Mouse (Mus musculus) left cerebral cortex, postnatal 36 days (tissue): ENCODE measurements around the gene Skiv2l. TPM values are rescaled to one million over a fixed set of nuclear protein-coding genes. Genes with fewer than 3 reads are reported as not detected.

Source experiments
- DNase-seq, 2 experiments: peaks; one replicate each; pipeline ENCODE4 v3.0.0; 2021 to 2022; ENCODE audit warnings: low spot score in 2 of 2, mixed read lengths in 1 of 2
- intact Hi-C: fragments of 180-260 bp; cut with DNase I; formaldehyde crosslinking; loops from one replicate; pipeline ENCODE4 v1.15.1; 2025
- total RNA-seq, 2 experiments: library from RNA; stranded (reverse); gene quantifications; 2 replicates each; pipeline ENCODE4 v1.2.3; 2021

Gene Skiv2l
- total RNA-seq = 10 to 100 TPM; 58.5 to 72.2 TPM

DNA sequence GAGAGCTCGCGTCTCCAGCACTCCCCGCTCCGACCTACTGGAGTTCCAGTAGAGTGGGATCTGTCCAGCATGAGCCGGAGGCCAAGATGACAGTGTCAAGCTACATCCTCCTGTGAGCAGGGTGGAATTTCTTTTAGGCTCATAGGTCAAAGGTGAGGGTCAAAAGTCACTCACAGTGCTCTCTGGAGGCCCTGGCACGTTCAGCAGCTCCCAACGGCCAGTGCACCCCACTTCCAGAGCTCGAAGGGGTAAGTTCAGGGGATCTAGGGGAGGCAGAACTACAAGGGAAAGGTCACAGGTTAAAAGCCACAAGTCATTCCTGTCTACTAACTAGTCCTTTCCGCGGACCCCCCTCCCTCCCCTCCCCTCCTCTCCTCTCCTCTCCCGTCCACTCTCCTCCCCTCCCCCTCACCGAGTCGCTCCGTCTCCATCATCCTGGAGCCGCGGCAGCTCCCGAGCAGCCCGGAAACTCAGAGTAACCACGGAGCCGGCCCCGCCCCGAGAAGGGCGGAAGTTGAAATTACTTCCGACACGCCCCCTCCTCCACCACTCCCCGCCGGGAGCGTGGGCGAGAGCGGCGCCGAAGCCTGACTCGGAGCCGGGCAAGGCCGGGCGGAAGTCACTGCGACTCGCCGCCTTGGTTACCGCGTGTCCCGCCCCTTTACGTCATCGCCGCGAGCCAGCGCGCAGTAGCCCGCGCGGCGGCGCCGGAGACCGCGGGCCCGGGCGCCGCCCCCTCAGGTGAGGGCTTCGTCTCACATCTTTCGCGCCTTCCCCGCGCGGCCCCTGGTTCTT, at the start of gene Skiv2l, which contains the start of gene Nelfe:
Gene Skiv2l (minus strand): TSS at position 489 of the 795 bp plus-strand sequence.
Gene Nelfe (plus strand): TSS at position 670 of the 795 bp plus-strand sequence.
- peak; percentile 98 for DNase-seq
- intact Hi-C loops = loop anchor here (1.0 to 10.0 kb wide), 4 partner anchors 13 to 915 kb away; partner anchors contain the start of genes Dxo and Lsm2

DNA sequence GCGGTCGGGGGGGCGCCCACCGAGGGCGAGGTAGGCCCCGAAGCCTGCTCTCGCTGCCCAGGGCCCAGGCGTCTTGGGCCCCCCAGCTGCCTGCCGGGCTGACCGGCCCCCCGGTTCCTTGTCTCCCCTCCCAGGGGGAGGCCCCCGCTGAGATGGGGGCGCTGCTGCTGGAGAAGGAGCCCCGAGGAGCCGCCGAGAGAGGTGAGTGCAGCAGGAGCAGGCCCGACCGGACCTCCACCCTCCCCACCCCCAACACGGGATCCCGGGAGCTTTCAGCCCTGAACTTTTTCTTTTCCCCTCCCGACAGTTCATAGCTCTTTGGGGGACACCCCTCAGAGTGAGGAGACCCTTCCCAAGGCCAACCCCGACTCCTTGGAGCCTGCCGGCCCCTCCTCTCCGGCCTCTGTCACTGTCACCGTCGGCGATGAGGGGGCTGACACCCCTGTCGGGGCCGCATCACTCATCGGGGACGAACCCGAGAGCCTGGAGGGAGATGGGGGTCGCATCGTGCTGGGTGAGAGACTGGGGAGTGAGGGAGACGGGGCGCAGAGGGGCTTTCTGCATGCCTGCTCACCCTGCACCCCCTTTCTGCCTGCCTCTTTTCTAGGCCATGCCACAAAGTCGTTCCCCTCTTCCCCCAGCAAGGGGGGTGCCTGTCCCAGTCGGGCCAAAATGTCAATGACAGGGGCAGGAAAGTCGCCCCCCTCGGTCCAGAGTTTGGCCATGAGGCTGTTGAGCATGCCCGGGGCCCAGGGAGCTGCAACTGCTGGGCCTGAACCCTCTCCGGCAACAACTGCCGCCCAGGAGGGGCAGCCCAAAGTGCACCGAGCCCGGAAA, 49.3 kb upstream of the Skiv2l start:
- DNase-seq = peak; percentile 39 to 52

DNA sequence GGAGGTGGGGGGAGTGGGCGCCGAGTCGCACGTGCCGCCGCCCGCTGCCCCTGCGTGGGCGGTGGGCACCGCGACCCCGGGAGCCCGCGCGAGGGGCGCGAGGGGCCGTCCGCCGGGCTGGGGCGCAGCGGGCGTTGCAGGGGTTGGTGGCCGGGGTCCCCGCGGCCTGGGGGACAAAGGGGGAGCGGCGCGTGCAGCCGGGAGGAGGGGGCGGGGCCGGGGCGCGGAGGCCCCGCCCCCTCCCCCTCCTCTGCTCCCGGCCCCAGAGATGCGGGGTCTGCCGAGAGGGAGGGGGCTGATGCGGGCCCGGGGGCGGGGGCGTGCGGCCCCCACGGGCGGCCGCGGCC, 48.7 kb upstream of the Skiv2l start:
- intact Hi-C loops = loop anchor here (5.0 kb wide), 3 partner anchors 54 to 339 kb away; partner anchors contain the start of genes Nfkbil1, Ppt2 and Prrt1
- peak in 1 of 2 experiments; percentile 38 for DNase-seq

More for the DNA sequence above, 49.3 kb upstream of the Skiv2l start:
- intact Hi-C loops = loop anchor here (5.0 kb wide), 3 partner anchors 53 to 338 kb away; partner anchors contain the start of genes Nfkbil1, Ppt2 and Prrt1

DNA sequence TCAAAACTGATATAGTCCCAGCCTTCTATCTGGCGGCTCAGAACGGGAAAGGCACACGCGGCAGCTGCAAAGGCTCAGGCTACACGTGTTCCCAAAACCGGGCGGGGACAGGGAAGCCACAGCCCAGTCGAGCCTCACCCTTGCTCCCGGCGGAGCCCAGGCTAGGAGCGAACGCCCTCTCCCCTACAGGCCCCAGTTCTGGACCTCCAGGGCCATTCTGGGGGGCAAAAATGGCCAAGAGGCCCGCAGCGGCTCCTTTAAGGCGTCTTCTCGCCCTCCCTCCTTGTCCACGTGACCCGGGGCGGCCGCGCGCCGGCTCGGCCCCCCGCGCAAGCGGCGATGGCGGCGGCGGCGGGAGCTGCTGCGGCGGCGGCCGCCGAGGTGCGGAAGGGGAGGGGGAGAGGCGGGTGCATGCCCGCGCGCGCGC, 48.2 kb upstream of the Skiv2l start, which contains the start of the genes C2 and Ehmt2:
Gene C2 (minus strand): TSS at position 106 of the 427 bp plus-strand sequence.
Gene Ehmt2 (plus strand): TSS at position 310 of the 427 bp plus-strand sequence.
- peak; percentile 86 to 90 for DNase-seq
- intact Hi-C loops = loop anchor here (5.0 kb wide), 3 partner anchors 54 to 339 kb away; partner anchors contain the start of genes Nfkbil1, Ppt2 and Prrt1

DNA sequence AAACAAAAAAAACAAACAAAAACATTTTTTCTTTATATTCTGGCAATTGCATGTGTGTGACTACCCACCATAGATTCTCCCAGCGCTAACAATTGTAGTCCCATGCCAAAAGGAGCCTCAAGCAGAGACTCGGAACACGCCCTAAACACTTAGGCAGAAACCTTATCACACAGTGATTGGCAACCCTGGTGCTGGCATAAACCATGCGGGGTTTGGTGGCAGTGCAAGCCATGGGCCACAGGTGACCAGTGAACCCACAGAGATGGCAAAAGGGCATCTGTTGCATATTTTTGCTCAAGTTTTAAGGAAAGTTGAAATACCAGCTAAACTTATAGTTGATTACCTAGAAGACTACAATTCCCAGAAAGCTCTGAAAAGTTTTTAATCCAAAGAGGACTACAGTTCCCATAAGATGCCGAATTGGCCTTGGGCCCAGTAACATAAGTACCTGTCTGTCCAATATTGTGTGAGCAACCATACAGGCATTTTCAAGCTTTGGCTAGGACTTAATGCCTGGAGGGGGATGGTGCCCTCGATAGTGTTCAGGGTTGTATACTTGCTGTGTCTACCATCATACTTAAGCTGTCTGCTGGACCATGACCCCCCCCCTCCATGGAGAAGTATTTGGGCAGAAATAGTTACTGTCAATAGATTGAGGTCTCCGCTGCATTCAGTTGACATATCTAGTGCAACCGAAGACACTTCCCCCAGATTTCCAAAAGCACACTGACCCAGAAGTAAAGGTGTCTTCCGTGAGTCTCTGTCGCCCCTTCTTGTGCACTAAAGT, 47.6 kb upstream of the Skiv2l start:
- intact Hi-C loops = loop anchor here (5.0 kb wide), 3 partner anchors 55 to 340 kb away; partner anchors contain the start of genes Nfkbil1, Ppt2 and Prrt1
- DNase-seq = peak in 1 of 2 experiments; percentile 49

DNA sequence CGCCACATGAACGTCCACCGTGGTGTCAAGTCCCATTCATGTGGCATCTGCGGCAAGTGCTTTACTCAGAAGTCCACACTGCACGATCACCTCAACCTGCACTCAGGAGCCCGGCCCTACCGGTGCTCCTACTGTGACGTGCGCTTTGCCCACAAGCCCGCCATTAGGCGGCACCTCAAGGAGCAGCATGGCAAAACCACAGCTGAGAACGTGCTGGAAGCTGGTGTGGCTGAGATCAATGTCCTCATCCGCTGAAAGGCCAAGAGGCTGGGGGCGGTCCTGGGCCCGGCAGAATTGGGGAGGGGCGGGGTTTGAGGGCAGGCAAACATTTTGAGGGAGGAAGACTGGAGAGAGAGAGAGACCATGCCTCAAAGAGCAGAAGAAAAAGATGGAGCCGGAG, 46.4 kb upstream of the Skiv2l start:
- intact Hi-C loops = loop anchor here (5.0 kb wide), 3 partner anchors 56 to 341 kb away; partner anchors contain the start of genes Nfkbil1, Ppt2 and Prrt1
- no peak for DNase-seq

DNA sequence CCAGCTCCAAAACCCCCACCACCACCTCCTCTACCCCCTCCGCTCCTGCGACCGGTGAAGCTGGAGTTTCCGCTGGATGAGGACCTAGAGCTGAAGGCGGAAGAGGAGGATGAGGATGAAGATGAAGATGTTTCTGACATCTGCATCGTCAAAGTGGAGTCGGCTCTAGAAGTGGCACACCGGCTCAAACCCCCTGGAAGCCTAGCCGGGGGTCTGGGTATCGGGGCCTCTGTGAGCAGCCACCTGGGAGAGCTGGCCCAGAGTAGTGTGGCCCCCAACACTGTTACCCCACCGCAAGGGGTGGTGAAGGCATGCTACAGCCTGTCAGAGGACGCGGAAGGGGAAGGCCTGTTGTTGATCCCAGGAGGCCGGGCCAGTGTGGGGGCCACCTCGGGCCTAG, 45.7 kb upstream of the Skiv2l start:
- no peak for DNase-seq
- intact Hi-C loops = loop anchor here (5.0 kb wide), 3 partner anchors 57 to 342 kb away; partner anchors contain the start of genes Nfkbil1, Ppt2 and Prrt1

DNA sequence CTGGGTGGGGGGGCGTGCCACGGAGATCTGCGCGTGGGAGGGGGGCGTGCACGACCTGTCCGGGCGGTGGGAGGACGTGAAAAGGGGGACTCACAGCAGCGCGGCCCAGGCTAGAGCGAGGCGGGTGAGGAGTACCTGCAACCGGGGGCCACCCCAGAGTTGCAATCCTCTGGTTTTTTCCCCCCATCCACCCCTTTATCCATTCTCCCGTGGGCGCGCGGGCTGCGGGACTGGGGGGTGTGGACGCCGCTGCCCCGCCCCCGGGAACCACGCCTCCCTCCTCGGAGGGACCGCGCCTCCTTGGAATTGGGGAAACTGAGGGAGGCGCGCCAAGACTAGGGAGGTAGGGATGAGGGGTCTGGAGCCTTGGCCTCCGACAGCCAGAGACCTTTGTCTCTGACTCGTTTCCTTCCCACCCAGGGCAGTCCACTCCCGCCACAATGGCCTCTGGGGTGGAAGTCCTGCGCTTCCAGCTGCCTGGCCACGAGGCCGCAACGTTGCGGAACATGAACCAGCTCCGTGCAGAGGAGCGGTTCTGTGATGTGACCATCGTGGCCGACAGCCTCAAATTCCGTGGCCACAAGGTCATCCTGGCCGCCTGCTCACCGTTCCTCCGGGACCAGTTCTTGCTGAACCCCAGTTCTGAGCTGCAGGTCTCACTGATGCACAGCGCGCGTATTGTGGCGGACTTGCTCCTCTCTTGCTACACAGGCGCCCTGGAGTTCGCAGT, 45.0 kb upstream of the Skiv2l start:
- peak; percentile 33 to 56 for DNase-seq
- intact Hi-C loops = loop anchor here (5.0 kb wide), 5 partner anchors 43 to 342 kb away; partner anchors contain the start of genes Dxo, Nelfe, Nfkbil1 and Ppt2

DNA sequence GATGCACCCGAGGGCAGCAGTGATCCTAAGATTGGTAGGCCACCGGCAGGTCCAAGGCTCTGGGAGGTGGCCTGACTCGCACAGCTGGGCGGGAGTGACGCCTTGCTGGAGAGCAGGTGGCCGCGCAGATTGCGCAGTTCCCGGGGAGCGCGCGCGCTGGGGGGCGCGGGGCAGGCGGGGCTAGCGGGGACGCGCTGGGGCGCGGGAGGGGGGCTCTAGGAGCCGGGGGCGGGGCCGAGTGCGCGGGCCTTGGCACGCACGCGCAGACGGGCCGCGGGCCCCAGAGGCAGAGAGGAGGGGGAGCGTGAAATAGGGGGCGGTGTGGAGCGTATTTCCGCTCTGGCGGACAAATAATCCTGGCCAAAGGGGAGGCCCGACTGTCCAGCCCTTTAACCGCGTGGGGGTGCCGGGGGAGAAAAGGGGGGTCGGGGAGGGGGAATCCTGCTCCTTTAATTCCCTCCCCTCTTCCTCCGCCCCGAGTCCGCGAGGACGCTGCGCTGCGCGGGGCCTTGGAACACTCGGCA, 44.1 kb upstream of the Skiv2l start:
- peak; percentile 90 to 93 for DNase-seq
- intact Hi-C loops = loop anchor here (5.0 kb wide), 2 partner anchors 42 to 57 kb away; partner anchors contain the start of genes Dxo, Nelfe, Skiv2l and Stk19

DNA sequence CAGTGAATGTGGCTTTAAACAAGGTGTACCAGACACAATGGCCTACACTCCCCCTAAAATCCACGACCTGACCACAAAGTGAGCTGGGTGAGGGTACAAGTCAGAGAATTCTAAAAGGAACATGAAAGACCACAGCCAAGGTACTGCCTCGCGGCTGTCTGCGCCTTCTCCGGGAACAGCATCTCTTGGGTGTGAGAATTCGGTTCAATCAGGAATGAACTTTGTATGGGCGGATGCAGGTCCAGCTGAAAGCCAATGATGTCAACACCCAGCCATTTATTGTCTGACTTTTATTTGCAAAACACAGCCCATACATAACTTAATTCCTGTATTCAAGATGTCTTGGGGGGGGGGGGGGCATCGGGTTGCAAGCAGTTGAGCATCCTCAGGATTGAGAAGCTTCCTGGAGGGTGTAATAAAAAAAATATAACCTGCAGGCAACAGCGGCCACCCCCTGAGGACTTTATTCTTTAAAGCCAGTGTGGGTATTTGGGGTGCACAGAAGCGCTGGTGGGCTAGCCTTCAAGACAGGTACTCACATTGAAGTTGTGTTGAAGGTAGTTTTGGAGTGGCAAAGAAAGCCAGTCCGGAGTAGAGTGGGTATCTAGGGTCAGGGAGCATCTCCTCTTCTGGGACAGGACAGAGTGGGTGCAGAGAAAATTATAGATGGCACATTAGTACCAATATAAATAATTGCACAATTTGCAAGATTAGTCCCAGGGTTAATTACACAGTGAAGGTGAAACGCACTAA, 43.2 kb upstream of the Skiv2l start:
- intact Hi-C loops = loop anchor here (5.0 kb wide), 2 partner anchors 41 to 56 kb away; partner anchors contain the start of genes Dxo, Nelfe, Skiv2l and Stk19
- no peak for DNase-seq

DNA sequence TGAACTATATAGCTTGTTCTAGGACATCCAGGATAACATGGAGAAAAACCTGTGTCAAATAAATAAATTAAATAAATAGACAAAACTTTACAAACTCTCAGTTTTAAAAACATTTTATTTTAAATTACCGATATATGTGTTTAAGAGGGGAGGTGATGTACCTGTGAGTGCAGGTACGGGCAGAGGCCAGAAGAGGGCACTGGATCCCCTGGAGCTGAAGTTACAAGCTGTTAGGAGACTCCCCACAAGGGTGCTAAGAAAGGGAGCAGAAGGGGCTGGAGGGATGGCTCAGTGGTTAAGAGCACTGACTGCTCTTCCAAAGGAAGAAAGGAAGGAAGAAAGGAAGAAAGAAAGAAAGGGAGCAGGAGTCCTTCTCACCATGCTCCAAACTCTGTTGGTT, 41.4 kb upstream of the Skiv2l start:
- DNase-seq = no peak
- intact Hi-C loops = loop anchor here (5.0 kb wide), 2 partner anchors 39 to 54 kb away; partner anchors contain the start of genes Dxo, Nelfe, Skiv2l and Stk19

DNA sequence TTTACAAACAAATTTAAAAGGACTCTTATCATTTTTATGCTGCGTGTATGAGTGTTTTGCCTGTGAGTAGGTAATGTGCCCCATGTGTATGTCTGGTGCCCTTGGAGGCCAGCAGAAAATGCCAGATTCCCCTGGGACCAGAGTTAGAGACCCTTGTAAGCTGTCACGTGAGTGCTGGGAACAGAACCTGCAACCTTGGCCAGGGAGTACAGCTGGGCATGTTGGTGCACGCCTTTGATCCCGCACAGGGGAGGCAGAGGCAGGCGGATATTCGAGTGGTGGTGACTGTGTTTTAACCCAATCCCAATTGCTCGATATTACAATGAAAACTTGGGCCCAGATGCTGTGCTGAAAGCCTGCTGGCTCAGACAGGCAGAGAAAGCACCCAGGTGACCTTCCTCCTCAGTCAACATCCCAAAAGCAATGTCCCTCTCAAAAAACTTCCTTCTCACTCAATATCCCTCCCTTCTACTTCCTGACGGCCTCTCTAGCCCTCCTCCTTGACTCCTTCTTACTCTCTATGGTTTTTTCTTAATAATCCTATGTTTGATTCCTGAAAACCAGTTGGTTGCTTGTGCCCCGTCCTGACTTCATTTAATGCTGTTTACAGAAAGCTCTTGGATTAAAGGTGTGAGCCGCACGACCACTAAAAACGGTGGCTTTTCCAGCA, 40.2 kb upstream of the Skiv2l start:
- intact Hi-C loops = loop anchor here (5.0 kb wide), 2 partner anchors 38 to 53 kb away; partner anchors contain the start of genes Dxo, Nelfe, Skiv2l and Stk19
- no peak for DNase-seq

DNA sequence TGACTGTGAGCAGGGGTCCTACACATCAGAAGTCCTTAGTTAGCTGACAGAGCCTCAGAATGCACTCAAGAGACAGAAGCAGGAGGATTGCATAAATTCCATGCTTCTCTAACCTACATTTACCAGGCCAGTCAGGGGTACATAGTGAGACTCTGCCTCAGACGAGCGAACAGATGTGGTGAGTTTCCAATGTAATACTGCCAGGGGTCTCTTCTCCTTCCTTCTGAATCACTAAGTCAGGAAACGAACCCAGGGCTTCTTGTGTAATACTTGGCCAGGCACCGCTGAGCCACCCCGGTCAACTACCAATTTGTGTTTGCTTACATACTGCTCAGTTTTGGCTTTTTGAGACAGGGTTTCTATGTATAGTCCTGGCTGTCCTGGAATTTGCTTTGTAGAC, 37.9 kb upstream of the Skiv2l start:
- intact Hi-C loops = no loop called here
- DNase-seq = no peak

DNA sequence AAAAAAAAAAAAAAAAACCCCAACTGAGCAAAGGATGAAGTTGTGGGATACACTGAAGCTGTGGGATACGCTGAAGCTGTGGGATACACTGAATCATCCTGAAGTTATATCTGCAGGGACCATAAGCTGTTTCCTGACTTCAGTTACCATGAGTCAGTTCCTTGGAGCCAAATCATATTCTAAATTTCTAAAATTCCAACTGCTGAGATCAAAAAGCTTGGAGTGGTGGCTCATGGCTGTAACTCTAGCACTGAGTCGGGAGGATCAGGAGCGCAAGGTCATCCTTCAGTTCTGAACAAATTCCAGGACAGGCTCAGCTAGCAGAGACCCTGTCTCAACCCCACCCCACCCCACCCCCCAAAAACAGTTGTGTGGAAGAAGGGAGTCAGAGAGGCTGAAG, 35.6 kb upstream of the Skiv2l start:
- intact Hi-C loops = no loop called here
- DNase-seq = no peak

DNA sequence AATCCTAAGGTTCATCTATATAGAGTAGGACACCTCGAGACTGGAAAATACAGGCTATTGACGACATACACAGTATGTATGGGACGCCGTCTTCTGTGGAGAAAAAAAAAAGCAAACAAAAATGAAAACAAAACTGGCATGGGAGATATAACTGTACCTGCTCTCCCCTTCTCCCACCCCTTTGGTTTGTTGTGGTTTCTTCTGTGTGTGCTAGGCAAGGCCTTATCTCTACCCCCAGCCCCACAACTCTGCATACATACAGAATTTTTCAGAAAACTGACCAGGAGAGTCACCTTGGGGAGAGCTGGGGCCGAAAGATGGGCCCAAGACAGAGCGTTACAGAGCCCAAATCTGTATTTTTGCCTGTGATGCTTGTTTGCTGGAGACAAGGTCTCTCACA, 34.7 kb upstream of the Skiv2l start:
- no peak for DNase-seq
- intact Hi-C loops = no loop called here

DNA sequence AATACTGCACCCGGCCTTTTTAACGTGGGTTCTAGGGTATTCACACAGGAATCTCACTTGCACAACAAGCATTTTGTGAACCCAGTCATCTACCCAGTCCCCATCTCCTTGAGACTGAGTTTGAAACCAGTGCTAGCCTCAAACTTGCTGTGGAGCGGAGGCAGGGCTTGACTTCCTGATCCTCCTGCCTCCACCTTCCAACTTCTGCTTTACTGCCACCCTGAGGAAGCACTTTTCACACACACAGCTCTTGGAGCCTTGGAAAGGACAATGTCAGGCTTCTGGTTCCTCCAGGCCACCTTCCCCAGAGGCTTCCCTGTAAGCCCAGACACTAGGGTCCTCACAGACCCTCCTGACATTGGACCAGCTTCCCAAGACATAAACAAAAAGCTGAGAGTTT, 33.3 kb upstream of the Skiv2l start:
- intact Hi-C loops = no loop called here
- DNase-seq = no peak
